Mouse (Mus musculus) heart, postnatal 10 days (tissue): Measurements from ENCODE around the gene Acnat2. TPM values are rescaled to one million over a fixed set of nuclear protein-coding genes. Genes with fewer than 3 reads are reported as not detected.
"Not testable (repeated sequence)": the region's sequence is repeated elsewhere in the genome, so short reads cannot be mapped to it uniquely, and the experiment has no call there.

Experiments used
- DNase-seq, 2 experiments: peaks; one replicate each; pipeline ENCODE4 v3.0.0; 2021
- intact Hi-C: fragments of 180-260 bp; cut with DNase I; formaldehyde crosslinking; loops from one replicate; pipeline ENCODE4 v1.15.1; 2025
- total RNA-seq, 2 experiments: library from RNA; stranded (reverse); gene quantifications; 2 replicates each; pipeline ENCODE4 v1.2.3; 2021

Acnat2 gene
- not detected for total RNA-seq

DNA sequence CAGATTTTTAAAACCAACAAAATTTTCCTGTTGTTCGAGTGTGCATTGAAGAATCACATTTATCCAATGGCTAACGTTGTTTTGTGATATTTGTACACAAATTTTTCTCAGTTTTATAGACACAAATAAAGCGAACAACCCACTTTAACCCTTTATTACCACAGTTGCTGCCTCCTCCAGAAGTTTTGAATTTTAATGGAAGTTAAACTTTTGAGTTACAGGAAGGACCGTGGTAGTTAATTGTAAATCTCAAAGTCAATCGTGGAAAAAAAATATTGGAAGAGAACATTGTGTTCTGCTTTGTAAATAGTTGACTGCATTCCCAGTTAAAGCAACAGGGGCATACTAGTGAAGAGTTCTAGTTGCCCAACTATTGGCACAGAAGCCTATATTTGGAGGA lies at the start of gene Acnat2:
Gene Acnat2 (minus strand): TSS at position 195 of the 400 bp plus-strand sequence.
- intact Hi-C loops, DNase-seq: not testable (repeated sequence)

DNA sequence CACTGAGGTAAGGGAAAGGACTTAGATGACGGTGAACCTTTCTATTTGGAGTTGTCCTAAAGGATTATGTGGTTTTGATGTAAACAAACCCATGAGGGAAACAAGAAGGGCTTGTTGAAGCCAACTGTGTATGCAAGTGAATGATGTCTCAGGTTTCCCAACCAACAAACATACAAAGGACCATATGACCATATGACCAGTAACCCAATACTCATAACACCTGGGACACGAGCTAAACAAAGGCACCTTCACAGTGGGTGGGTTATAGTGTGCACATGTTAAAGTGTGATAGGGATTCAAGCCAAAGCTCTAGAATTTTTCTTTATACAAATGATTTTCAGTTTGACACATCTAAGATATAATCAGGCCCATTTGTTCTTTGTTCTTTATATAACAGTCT lies 48.2 kb upstream of the Acnat2 start:
- intact Hi-C loops = no loop called here

DNA sequence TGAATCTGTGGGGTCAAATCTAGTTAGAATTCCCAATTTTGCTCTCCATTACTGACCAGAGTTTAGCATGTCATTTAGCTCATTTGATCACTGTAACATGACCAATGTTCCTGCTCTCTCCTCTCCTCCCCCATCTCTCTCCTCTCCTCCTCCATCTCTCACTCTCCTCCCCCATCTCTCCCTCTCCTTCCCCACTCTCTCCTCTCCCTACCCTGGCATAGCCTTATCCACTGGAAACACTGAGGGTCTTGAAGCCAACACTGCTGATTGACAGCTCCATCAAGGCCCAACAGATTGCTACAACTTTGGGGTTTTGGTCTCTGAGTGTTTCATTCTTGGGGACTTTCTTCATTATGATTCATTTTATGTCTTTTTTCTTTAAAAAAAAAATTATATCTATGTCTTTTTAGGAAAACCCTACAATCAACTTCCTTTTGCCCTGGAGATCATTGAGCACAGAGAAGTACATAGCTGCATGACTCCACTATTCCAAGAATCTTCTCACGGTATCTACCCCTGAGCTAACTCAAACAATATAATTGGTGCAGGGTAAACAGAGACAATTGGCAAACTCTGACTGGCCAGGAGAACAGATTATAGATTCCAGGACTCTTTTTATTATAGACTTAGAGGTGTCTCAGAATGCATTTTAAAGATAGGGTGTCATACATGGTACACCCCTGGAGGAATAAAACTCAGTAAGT lies 44.0 kb upstream of the Acnat2 start:
- no peak for DNase-seq
- intact Hi-C loops = no loop called here

More for the DNA sequence above, 48.2 kb upstream of the Acnat2 start:
- no peak for DNase-seq

DNA sequence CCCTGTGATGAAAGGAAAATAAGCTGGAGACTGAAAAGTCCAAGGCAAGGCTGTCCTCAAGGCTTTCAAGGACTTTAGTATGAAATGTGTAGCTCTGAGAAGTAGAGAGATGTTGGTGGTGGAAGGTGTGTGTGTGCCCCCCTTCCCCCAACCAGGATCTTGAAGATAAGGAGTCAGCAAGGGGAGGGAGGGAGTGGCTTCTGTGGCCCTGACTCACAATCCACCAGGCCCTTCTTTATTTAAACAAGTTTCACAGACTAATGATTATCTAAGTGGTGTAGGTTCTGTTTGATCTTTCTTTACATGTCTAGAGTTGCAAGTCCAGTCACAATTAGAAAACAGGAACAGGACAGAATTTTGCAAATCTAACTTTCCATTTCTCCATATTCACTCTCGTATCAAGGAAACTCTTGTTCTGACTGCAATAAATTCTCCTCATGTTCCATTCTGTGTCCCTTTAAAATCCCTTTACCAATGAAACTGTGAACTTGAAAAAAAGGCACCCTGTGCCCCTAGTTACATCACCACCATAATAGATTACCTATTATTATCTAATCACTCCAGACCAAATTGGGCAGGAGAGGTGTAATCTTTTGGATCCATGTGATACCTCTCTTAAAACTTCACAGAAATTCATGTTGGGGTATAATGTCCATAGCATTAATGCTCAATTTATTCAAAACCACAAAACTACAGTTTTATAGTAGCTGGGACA lies 43.3 kb upstream of the Acnat2 start:
- DNase-seq, intact Hi-C loops: not testable (repeated sequence)

DNA sequence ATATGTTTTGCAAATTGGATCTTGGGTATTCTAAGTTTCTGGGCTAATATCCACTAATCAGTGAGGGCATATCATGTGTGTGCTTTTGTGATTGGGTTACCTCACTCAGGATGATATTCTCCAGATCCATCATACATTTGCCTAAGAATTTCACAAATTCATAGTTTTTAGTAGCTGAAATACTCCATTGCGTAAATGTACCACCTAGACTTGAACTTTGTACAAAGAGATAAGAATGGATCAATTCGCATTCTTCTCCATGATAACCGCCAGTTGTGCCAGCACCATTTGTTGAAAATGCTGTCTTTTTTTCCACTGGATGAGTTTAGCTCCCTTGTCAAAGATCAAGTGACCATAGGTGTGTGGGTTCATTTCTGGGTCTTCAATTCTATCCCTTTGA lies 29.0 kb upstream of the Acnat2 start:
- DNase-seq, intact Hi-C loops: not testable (repeated sequence)

DNA sequence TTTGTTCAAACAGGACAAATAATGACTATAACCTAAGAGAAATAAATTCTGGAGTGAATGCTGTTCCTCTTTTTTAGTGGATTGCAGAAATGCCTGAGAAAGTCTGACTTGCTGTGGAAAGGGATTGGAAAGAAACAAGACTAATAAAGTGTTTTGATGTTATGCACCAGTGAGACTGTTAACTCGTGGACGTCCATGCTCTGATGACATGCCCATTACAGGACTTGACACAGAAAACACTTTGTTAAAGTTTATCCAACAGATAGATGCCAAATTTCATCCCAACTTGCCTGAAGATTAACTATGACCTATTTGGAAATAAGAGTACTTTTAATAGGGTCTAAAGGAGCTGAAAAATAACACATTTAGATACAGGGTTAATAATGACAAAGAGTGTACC lies 2.2 kb upstream of the Acnat2 start:
- intact Hi-C loops, DNase-seq: not testable (repeated sequence)

DNA sequence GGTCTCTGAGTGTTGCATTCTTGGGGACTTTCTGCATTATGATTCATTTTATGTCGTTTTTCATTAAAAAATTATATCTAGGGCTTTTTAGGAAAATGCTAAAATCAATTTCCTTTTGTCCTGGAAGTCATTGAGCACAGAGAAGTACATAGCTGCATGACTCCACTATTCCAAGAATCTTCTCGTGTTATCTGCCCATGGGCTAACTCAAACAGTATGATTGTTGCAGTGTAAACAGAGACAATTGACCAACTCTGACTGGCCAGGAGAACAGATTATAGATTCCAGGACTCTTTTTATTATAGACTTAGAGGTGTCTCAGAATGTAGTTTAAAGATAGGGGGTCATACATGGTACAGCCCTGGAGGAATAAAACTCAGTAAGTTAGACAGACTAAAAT lies 21.1 kb downstream of the Acnat2 start:
- intact Hi-C loops = no loop called here
- no peak for DNase-seq

DNA sequence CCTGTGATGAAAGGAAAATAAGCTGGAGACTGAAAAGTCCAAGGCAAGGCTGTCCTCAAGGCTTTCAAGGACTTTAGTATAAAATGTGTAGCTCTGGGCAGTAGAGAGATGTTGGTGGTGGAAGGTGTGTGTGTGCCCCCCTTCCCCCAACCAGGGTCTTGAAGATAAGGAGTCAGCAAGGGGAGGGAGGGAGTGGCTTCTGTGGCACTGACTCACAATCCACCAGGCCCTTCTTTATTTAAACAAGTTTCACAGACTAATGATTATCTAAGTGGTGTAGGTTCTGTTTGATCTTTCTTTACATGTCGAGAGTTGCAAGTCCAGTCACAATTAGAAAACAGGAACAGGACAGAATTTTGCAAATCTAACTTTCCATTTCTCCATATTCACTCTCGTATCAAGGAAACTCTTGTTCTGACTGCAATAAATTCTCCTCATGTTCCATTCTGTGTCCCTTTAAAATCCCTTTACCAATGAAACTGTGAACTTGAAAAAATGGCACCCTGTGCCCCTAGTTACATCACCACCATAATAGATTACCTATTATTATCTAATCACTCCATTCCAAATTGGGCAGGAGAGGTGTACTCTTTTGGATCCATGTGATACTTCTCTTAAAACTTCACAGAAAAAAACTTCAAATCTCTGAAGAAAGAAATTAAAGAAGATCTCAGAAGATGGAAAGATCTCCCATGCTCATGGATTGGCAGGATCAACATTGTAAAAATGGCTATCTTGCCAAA lies 24.2 kb downstream of the Acnat2 start:
- DNase-seq, intact Hi-C loops: not testable (repeated sequence)

DNA sequence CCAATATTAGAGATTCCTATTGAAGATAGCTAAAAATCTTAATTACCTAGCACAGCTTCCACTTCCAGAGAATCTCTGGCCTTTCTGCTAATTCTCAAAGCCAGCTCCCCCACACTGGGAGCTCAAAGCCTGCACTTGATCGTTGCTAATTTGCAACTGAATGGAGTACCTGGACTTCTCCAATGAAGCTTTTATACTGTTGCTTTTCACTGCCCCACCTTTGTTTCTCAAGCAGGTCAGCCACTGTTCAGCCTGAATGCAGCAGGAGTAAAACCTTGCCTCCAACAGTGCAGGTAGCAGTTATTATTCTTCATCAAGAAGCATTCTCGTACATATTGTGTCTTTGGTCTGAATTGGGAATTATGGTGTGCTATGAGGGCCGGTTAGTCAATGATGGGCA lies 39.9 kb downstream of the Acnat2 start:
- DNase-seq, intact Hi-C loops: not testable (repeated sequence)

DNA sequence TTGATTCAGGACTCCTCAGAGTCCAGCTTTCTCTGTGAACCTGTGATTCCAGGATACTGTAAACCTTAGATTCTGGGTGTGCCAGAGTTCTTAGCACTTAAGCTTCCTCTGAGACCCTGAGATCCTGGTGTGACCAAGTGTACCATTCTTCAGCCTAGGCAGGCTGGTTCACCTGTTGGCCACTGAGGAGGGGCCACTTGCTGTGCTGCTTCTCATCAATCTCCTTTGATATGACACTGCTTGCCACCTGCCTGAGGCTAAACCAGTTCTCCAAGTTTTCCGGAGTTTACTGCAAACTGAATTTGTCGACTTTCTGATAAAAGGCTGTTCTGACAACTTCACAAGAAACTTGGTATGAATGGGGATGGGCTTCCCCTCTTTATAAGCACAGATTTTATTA lies 50.9 kb downstream of the Acnat2 start:
- intact Hi-C loops = no loop called here
- DNase-seq = no peak

DNA sequence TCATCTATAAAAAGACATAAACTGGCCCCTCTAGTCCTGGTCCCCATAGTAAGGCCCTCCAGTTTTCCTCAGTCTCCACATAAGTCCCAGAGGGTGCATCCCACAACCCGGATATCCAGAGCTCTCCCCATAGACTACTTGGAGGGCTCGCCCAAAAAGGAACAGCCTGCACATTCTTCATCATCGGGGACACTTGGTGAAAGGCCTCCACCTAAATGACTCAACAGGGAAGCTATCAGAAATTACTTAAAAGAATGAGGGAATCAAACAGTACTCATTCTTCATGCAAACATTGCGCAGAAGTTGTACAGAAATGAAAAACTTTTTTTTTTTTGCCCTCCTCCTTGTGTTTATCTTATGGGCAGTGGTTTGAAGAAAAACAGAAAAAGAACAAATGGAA lies 57.5 kb downstream of the Acnat2 start:
- DNase-seq = no peak
- intact Hi-C loops = no loop called here

DNA sequence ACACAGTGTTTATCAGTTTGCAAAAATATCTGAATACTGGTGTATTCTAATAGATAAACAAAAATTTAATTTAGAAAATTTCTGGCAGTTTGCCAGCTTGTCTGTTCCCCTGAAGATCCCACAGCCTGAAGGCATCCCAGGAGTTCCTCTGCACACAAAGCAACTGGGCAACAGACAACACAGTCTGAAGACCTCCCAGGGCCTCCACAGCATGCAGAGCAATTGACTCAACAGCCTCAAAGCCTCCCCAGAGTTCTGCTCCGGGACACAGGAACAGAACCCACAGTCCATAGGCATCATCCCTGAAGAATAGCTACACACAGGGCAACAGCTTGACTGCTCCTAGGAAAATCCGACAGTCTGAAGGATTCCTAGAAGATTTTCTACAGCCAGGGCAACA lies 59.3 kb downstream of the Acnat2 start:
- intact Hi-C loops = loop anchor here (5.0 kb wide), 1 partner anchor 69 kb away; no protein-coding TSS in a partner anchor
- DNase-seq = no peak

DNA sequence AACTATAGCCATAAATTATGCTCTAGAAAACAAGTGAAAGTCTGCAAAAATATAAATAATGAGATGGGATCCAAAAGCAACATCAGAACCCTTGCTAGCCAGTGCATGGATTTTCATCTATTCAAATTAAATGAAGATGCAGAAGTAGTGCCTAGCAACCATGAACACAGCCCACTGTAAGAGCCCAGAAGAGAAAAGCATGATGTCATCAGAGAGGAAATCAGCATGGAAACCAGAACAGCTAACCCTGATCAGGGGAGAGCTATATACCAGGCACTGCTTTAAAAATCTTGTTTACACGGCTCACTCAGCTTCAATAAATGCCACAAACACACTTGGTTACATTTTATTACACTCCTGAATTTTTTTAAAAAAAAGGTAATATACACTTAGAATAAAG lies 60.0 kb downstream of the Acnat2 start:
- intact Hi-C loops = loop anchor here (5.0 kb wide), 1 partner anchor 69 kb away; no protein-coding TSS in a partner anchor

DNA sequence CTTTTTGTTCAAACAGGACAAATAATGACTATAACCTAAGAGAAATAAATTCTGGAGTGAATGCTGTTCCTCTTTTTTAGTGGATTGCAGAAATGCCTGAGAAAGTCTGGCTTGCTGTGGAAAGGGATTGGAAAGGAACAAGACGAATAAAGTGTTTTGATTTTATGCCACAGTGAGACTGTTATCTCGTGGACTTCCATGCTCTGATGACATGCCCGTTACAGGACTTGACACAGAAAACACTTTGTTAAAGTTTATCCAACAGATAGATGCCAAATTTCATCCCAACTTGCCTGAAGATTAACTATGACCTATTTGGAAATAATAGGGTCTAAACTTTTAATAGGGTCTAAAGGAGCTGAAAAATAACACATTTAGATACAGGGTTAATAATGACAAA lies 67.9 kb downstream of the Acnat2 start:
- intact Hi-C loops, DNase-seq: not testable (repeated sequence)

More for the DNA sequence above, 60.0 kb downstream of the Acnat2 start:
- not testable (repeated sequence) for DNase-seq

DNA sequence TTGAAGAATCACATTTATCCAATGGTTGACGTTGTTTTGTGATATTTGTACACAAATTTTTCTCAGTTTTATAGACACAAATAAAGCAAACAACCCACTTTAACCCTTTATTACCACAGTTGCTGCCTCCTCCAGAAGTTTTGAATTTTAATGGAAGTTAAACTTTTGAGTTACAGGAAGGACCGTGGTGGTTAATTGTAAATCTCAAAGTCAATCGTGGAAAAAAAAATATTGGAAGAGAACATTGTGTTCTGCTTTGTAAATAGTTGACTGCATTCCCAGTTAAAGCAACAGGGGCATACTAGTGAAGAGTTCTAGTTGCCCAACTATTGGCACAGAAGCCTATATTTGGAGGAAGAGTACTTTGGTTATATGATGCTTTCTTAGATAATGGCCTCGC lies 70.0 kb downstream of the Acnat2 start:
- intact Hi-C loops, DNase-seq: not testable (repeated sequence)

Other genes with a start within 250 kb of the Acnat2 start
- gene Acnat1, start 65.8 kb upstream of the Acnat2 start, total RNA-seq = not detected
- under 1 TPM in 1 of 2 experiments, not detected in 1; 0.12 TPM for gene Baat, start 98.4 kb upstream of the Acnat2 start, total RNA-seq
- 10 to 100 TPM; 37.3 to 41.7 TPM for gene Mrpl50, start 112.9 kb upstream of the Acnat2 start, total RNA-seq
- gene Zfp189, start 113.0 kb upstream of the Acnat2 start, total RNA-seq = 1 to 10 TPM; 5.8 to 8.1 TPM
- gene Aldob, start 141.4 kb upstream of the Acnat2 start, total RNA-seq = under 1 TPM in 1 of 2 experiments, not detected in 1; 0.22 TPM
- gene Tmem246, start 189.7 kb upstream of the Acnat2 start, total RNA-seq = 10 to 100 TPM; 42.0 to 47.4 TPM
- gene Rnf20, start 223.9 kb upstream of the Acnat2 start, total RNA-seq = 10 to 100 TPM; 36.9 TPM